Mouse (Mus musculus) urinary bladder, postnatal 14 days (tissue): ENCODE data around the gene Prox2.

Experiments
- DNase-seq: peaks from one replicate; pipeline ENCODE4 v3.0.0; 2021; ENCODE audit warnings: low spot score

The Prox2 gene

DNA sequence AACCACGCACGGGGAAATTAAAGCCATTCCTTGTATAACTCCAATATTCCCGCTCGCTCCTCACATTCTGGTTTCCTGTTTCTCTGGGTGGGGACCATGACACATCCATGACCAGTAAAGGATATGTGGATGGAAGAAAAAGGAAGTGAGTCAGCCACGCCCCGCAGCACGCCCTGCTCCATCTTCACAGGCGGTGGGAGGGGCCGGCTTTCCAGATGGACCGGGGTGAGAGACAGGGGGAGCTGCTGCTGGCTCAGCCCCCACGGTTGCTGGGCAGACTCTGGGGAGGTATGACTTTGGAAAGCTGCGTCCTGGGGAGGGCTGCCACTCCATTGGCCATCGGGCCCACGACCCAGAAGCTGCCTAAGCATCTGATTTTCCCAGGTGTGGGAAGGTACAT lies 16.5 kb downstream of the Prox2 start:
- peak; percentile 61 for DNase-seq

DNA sequence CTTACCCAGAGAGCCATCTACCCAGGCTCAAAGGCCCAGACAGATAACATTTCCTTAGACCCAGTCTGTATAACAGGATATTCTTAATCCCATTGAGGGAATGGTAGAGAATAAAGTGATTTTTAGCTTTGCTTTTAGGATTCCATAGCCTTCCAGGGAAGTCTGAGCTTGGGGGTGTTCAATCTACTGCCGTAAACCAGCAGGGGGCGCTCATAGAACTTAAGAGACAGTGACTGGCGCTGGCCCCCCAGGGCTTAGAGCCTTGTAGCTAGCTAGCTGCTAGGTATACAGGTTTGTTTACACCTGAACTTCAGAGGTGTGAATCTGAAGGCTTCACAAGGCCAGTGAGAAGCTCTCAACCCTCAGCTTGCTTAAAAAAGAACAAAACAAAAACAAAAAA lies 18.3 kb downstream of the Prox2 start:
- peak; percentile 67 for DNase-seq

- no peak for DNase-seq
Measured at GRCm38 (mm10) chr12:85091190-85091589, 19.4 kb downstream of the Prox2 start.

GRCm38 (mm10) chr12:85087845-85088244 lies 22.7 kb downstream of the Prox2 start:
- no peak for DNase-seq

DNA sequence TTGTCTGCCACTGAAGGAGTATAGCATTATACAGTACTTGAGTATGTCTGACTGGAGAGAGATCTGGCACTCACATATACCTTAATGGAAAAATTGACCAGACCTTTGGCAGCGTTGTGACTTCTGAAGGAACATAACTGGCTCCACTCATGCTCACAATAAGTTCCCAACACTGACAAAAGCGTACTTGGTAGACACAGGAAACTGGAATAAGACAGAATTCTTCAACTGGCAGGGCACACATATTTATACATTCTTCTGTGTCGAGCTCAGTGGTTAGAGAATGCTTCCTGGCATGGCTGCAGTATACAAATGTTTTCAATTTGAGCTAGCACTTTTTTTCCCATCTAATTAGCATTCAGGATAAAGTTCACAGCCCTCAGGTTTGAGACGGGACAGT lies 25.6 kb downstream of the Prox2 start:
- no peak for DNase-seq

DNA sequence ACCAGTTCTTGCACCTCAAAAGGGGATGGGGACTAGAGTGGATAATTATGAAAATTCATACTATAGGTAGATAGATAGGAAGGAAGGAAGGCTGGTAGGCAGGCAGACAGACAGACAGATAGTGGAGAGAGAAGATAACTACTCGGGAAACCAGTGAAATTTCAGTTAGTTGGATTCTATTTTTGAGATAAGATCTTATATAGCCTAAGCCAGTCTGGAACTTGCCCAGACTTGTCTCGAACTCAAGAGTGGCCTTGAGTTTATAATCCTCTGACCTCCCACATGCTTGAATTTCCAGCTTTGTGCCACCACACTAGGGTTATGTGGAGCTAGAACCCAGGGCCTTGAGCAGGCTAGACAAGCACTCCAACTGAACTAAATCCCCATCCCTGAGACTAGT lies 26.3 kb downstream of the Prox2 start:
- DNase-seq: no peak

DNA sequence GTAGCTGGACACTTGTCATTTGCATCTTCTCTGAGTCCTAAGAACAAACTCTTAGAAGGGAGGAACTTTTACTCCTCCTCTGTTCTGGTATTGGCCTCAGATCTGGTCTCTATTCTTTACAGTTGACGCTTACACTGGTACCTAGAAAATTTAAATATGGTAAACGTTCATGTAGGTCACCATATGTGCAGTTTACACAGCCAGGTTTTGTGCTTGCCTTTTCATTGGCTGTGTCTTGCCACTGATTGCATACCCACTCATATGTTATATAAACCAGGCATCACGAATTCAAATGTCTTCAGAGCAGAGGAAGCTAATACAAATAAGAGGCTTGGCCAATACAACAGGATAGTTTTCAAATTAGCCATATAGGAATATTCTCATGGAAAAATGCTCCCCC lies 33.5 kb downstream of the Prox2 start:
- no peak for DNase-seq

DNA sequence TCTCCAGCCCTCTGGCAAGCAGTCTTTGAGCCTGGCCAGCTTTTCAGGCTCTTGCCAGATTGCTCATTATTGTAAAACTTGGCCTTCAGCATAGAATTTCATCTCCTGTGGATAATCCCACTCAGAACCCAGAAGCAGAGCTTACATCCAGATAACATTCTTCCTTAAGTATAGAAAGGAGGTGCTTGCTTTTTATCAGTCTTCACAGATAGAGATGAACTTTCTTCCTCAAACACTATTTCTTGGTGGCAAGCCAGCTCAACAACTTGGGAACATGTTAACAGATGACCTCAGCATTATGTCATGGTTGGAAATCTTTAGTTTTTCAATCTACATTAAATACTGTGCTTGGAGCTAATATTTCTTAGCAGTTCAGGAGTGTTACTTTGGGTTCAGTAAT lies 39.5 kb downstream of the Prox2 start:
- no peak for DNase-seq

DNA sequence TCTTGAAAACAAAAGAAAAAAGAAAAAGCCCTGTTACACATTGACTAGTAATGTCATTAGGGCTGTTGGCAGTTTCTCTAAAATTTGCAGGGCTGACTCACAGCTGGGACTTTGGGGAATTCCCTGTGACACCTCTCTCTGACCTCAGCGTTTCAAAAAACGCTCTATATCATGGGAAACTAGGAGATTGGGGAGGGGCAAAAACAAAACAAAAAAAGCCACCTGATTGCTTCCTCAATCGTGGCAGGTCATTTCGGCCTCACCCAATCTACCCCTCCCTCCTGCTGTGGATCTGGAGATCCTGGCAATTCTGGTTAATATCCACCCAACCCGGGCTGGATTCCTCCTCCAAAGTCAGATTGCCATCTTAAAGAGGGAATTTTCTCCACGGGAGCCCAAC lies 59.3 kb downstream of the Prox2 start:
- no peak for DNase-seq
